Mouse (Mus musculus) CH12.LX (cell line): ENCODE results near the gene Sept12. TPM values are rescaled to one million over a fixed set of nuclear protein-coding genes. Genes with fewer than 3 reads are reported as not detected.

Experiments used
- DNase-seq: peaks from one replicate; pipeline ENCODE4 v3.0.0-alpha.2; 2013; ENCODE audit errors: extremely low read depth
- H3K27ac ChIP-seq: 2 replicates; pipeline ENCODE4 v1.5.1; 2012; ENCODE audit warnings: low read depth, mild to moderate bottlenecking, control low read depth, moderate library complexity; ENCODE audit not compliant: insufficient read depth
- H3K27me3 ChIP-seq: replicated peaks from 2 replicates; pipeline ENCODE3; 2012; ENCODE audit warnings: inconsistent platforms
- H3K36me3 ChIP-seq, 2 experiments: replicated peaks in 1 of 2; 2 replicates each; pipeline versions ENCODE3 to v1.6.1; 2012; ENCODE audit warnings: inconsistent platforms in 1 of 2, low read length in 1 of 2, mild to moderate bottlenecking in 1 of 2, mixed read lengths in 1 of 2, moderate library complexity in 1 of 2; ENCODE audit not compliant: control insufficient read depth in 1 of 2, insufficient read depth in 1 of 2
- H3K4me1 ChIP-seq, 2 experiments: 2 replicates each; pipeline ENCODE4 v1.6.1; 2012; ENCODE audit warnings: inconsistent platforms in 1 of 2, moderate library complexity in 1 of 2; ENCODE audit not compliant: insufficient read depth in 2 of 2, control insufficient read depth in 1 of 2
- H3K4me2 ChIP-seq: 2 replicates; pipeline ENCODE4 v1.6.1; 2012; ENCODE audit warnings: low read depth, mild to moderate bottlenecking, control low read depth; ENCODE audit not compliant: poor library complexity, insufficient read depth, severe bottlenecking
- H3K4me3 ChIP-seq, 3 experiments: fragments of 150-350 bp in 1 of 3; sonication (generic) in 1 of 3; replicated peaks in 1 of 3; 2 replicates each; pipeline versions ENCODE3 to v1.5.1; 2011 to 2012; ENCODE audit warnings: low read depth in 2 of 3, low read length in 2 of 3, mild to moderate bottlenecking in 2 of 3, moderate library complexity in 2 of 3, control low read depth in 1 of 3, improper control_type of control experiment in 1 of 3, inconsistent platforms in 1 of 3, mixed read lengths in 1 of 3; ENCODE audit not compliant: poor library complexity in 1 of 3
- H3K79me2 ChIP-seq: replicated peaks from 2 replicates; pipeline ENCODE4 v1.6.1; 2012; ENCODE audit warnings: mild to moderate bottlenecking, moderate library complexity; ENCODE audit not compliant: control insufficient read depth, poor library complexity, insufficient read depth, severe bottlenecking; ENCODE audit errors: extremely low read depth
- H3K9ac ChIP-seq: 2 replicates; pipeline ENCODE4 v1.6.1; 2012; ENCODE audit warnings: low read depth, mild to moderate bottlenecking, control low read depth, moderate library complexity; ENCODE audit not compliant: insufficient read depth
- H3K9me3 ChIP-seq: replicated peaks from 2 replicates; pipeline ENCODE3; 2012; ENCODE audit warnings: low read length, inconsistent platforms, mixed read lengths
- BHLHE40 ChIP-seq: IDR thresholded peaks from 2 replicates; pipeline ENCODE4 v1.6.1; 2011; ENCODE audit warnings: mild to moderate bottlenecking, low read depth, low read length, improper control_type of control experiment
- CHD1 ChIP-seq: IDR thresholded peaks from 2 replicates; pipeline ENCODE4 v1.6.1; 2012; ENCODE audit warnings: low read depth, low read length, improper control_type of control experiment, inconsistent platforms
- ETS1 ChIP-seq: conservative IDR thresholded peaks from 2 replicates; pipeline ENCODE4 v1.6.1; 2012; ENCODE audit warnings: low read depth, mild to moderate bottlenecking, inconsistent platforms, low read length, improper control_type of control experiment, moderate library complexity
- IRF4 ChIP-seq: IDR thresholded peaks from 2 replicates; pipeline ENCODE4 v1.6.1; 2014; ENCODE audit warnings: low read depth, mild to moderate bottlenecking, inconsistent platforms, low read length, improper control_type of control experiment
- JUND ChIP-seq: conservative IDR thresholded peaks from 2 replicates; pipeline ENCODE4 v1.6.1; 2011; ENCODE audit warnings: low read depth, low read length, improper control_type of control experiment
- MYC ChIP-seq: IDR thresholded peaks from 2 replicates; pipeline ENCODE4 v1.6.1; 2011; ENCODE audit warnings: low read depth, mild to moderate bottlenecking, improper control_type of control experiment, low read length
- NELFE ChIP-seq: IDR thresholded peaks from 2 replicates; pipeline ENCODE4 v1.6.1; 2011; ENCODE audit warnings: low read depth, low read length, improper control_type of control experiment
- NRF1 ChIP-seq: IDR thresholded peaks from 2 replicates; pipeline ENCODE4 v1.6.1; 2014; ENCODE audit warnings: low read depth, mild to moderate bottlenecking, inconsistent platforms, low read length, improper control_type of control experiment, moderate library complexity
- POLR2AphosphoS2 ChIP-seq: IDR thresholded peaks from 2 replicates; pipeline ENCODE4 v1.6.1; 2011; ENCODE audit warnings: low read depth, low read length, improper control_type of control experiment
- RAD21 ChIP-seq: IDR thresholded peaks from 2 replicates; pipeline ENCODE4 v1.6.1; 2011; ENCODE audit warnings: low read depth, mild to moderate bottlenecking, low read length, improper control_type of control experiment, moderate library complexity
- ZC3H11A ChIP-seq: IDR thresholded peaks from 2 replicates; pipeline ENCODE4 v1.6.1; 2012; ENCODE audit warnings: low read depth, mild to moderate bottlenecking, inconsistent platforms, low read length, improper control_type of control experiment
- ZNF384 ChIP-seq: IDR thresholded peaks from 2 replicates; pipeline ENCODE4 v1.6.1; 2012; ENCODE audit warnings: low read depth, low read length, improper control_type of control experiment, inconsistent platforms
- dilution Hi-C: fragments of 300-500 bp; cut with MboI; formaldehyde crosslinking; loops from 2 replicates; pipeline ENCODE4 v1.14.3; 2020; ENCODE audit warnings: low sequenced_read_pairs; ENCODE audit not compliant: extremely low pct_unique_long_range_greater_than_20kb, extremely low pct_ligation_motif_present
- in situ Hi-C: fragments of 300-500 bp; cut with MboI; formaldehyde crosslinking; loops from 3 replicates; pipeline ENCODE4 v1.14.3; 2019; ENCODE audit warnings: low sequenced_read_pairs, low pct_ligation_motif_present, low pct_unique_long_range_greater_than_20kb, mixed read lengths
- polyA plus RNA-seq: library from polyadenylated mRNA; unstranded; fragments of >175 nt; gene quantifications from 2 replicates; pipeline ENCODE4 v1.2.1, GENCODE M21; 2012; ENCODE audit warnings: low read depth; ENCODE audit not compliant: insufficient read length
- total RNA-seq, 2 experiments: library from RNA; depleted of rRNA; stranded (reverse); fragments of 300-350 nt in 1 of 2; fragments of >200 nt in 1 of 2; gene quantifications; 2 replicates each; pipeline ENCODE4 v1.2.3; 2012 to 2014

Sept12 gene
- total and polyA plus RNA-seq, 3 experiments: 0.13 TPM; not detected in 2

- no peaks in the 10 kb centered on the region for H3K27me3 ChIP-seq
- H3K4me3 ChIP-seq: no peak overlapping the region
- TF ChIP-seq IRF4: no peak
- no peak for TF ChIP-seq NRF1
- no peak for TF ChIP-seq MYC
- no peak for TF ChIP-seq ETS1
- TF ChIP-seq RAD21: no peak
- in situ Hi-C loops: no loop called here
- H3K4me2 ChIP-seq: no peak overlapping the region
- no peak overlapping the region for H3K27ac ChIP-seq
- H3K36me3 ChIP-seq: peaks cover 67 to 82% of the 10 kb centered on the region in 2 experiments
- dilution Hi-C loops: no loop called here
- peaks cover 5 to 23% of the 10 kb centered on the region in 2 experiments; a peak in 3 of 4 replicates for H3K4me1 ChIP-seq
- no peak overlapping the region for H3K9ac ChIP-seq
- DNase-seq: no peak
- H3K9me3 ChIP-seq: no peaks in the 10 kb centered on the region
- H3K79me2 ChIP-seq: peaks cover 13% of the 10 kb centered on the region
Observed at GRCm38 (mm10) chr16:4942868-4943267, 54.8 kb downstream of the Sept12 start.

GRCm38 (mm10) chr16:4941016-4941415 lies 56.6 kb downstream of the Sept12 start:
- no peak overlapping the region for H3K4me2 ChIP-seq
- no peak overlapping the region for H3K9ac ChIP-seq
- no peak overlapping the region for H3K27ac ChIP-seq
- no peaks in the 10 kb centered on the region for H3K9me3 ChIP-seq
- H3K36me3 ChIP-seq: peaks cover 60 to 82% of the 10 kb centered on the region in 2 experiments
- in situ Hi-C loops: no loop called here
- no peak overlapping the region for H3K4me3 ChIP-seq
- H3K27me3 ChIP-seq: no peaks in the 10 kb centered on the region
- H3K4me1 ChIP-seq: peaks cover 5 to 23% of the 10 kb centered on the region in 2 experiments; a peak in 3 of 4 replicates
- TF ChIP-seq ZC3H11A (no peak), ZNF384 (no peak), BHLHE40 (no peak), CHD1 (no peak), POLR2AphosphoS2 (no peak; the same call in 1 of the 2 replicates)
- TF ChIP-seq, all 38 proteins: peak for 0
- dilution Hi-C loops: no loop called here
- DNase-seq: no peak
- peaks cover 13% of the 10 kb centered on the region for H3K79me2 ChIP-seq

DNA sequence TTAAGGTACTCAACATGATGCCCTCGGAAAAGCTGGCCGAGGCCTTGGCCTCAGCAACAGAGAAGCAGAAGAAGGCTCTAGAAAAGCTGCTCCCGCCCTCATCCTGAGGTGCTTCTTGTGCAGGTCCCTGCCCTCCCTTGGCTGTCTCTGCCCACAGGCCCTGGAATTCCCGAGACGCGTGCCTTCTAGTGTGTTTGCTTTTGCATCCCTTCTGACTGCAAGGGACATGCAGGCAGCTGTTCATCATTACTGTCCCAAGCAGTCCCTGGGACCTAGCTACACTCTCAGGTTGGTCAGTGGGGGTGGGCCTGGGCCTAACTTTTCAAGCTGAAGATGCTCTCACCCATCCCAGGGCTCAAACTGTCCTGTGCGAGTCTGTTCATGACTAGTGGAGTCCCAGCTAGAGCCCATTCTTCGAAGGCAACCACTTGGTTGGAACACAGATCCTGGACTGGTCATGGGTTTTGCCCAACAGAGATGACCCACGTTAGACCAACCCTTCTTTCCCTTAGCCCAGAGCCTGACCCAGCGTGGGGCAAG lies 57.3 kb downstream of the Sept12 start:
- Histone ChIP-seq H3K4me3 (no peak overlapping the region), H3K4me2 (no peak overlapping the region), H3K27me3 (no peaks in the 10 kb centered on the region), H3K27ac (no peak overlapping the region), H3K9ac (no peak overlapping the region), H3K4me1 (peaks cover 8 to 23% of the 10 kb centered on the region in 2 experiments)
- no peak for DNase-seq
- TF ChIP-seq JUND (no peak), POLR2AphosphoS2 (no peak; the same call in 1 of the 2 replicates), NELFE (no peak)
- TF ChIP-seq, all 38 proteins: peak for 0
- H3K79me2 ChIP-seq: peaks cover 13% of the 10 kb centered on the region
- H3K36me3 ChIP-seq: peaks cover 62 to 83% of the 10 kb centered on the region in 2 experiments
- in situ Hi-C loops: no loop called here
- H3K9me3 ChIP-seq: no peaks in the 10 kb centered on the region
- dilution Hi-C loops: no loop called here
